Mouse (Mus musculus): Measurements from ENCODE around the gene Plcxd3. TPM values are rescaled to one million over a fixed set of nuclear protein-coding genes. Genes with fewer than 3 reads are reported as not detected.

Plcxd3 gene
- polyA plus RNA-seq, 1 experiment from 2014 or later: 9.0 TPM

- Histone ChIP-seq H3K4me1 (ENCODE audit: control insufficient read depth, insufficient read depth, low read length) (no peaks in the 10 kb centered on the region; the same call in 1 of the 2 replicates), H3K4me2 (ENCODE audit: low read depth) (peak overlapping the region; percentile 67), H3K9ac (ENCODE audit: low read length) (peak overlapping the region; percentile 53), H3K36me3 (ENCODE audit: control insufficient read depth, insufficient read depth, low read length) (no peaks in the 10 kb centered on the region), H3K27me3 (ENCODE audit: control insufficient read depth, insufficient read depth, low read length) (no peaks in the 10 kb centered on the region), H3K27ac (ENCODE audit: low read depth, low read length) (no peak overlapping the region), H3K4me3 (ENCODE audit: low read depth, low read length) (peak overlapping the region; percentile 41), H3K9me3 (ENCODE audit: control insufficient read depth, low read length) (no peaks in the 10 kb centered on the region)
- 23% methylated on average over 6 of the region's 6 CpGs for WGBS
- DNase-seq (ENCODE audit: low spot score) (no peak), ATAC-seq (ENCODE audit: insufficient read depth, low FRiP score, low TSS enrichment) (no peak; the same call in 1 of the 2 replicates)
These were observed 264 bp upstream of the Plcxd3 start for GRCm38 (mm10) chr15:4375031-4375422.

GRCm38 (mm10) chr15:4376221-4376631 lies 935 bp downstream of the Plcxd3 start:
- peak; percentile 21 for DNase-seq (ENCODE audit: low spot score)
- no peaks in the 10 kb centered on the region; the same call in 1 of the 2 replicates for H3K4me1 ChIP-seq (ENCODE audit: control insufficient read depth, insufficient read depth, low read length)
- peak; percentile 32; the same call in 1 of the 2 replicates for ATAC-seq (ENCODE audit: insufficient read depth, low FRiP score, low TSS enrichment)
- WGBS: 19% methylated on average over 8 of the region's 8 CpGs
- H3K9ac ChIP-seq (ENCODE audit: low read length): peak overlapping the region; percentile 53
- H3K27me3 ChIP-seq (ENCODE audit: control insufficient read depth, insufficient read depth, low read length): no peaks in the 10 kb centered on the region
- peak overlapping the region; percentile 67 for H3K4me2 ChIP-seq (ENCODE audit: low read depth)
- no peaks in the 10 kb centered on the region for H3K9me3 ChIP-seq (ENCODE audit: control insufficient read depth, low read length)
- H3K4me3 ChIP-seq (ENCODE audit: low read depth, low read length): peak overlapping the region; percentile 41
- no peak overlapping the region for H3K27ac ChIP-seq (ENCODE audit: low read depth, low read length)
- H3K36me3 ChIP-seq (ENCODE audit: control insufficient read depth, insufficient read depth, low read length): no peaks in the 10 kb centered on the region

GRCm38 (mm10) chr15:4378766-4379165 lies 3.5 kb downstream of the Plcxd3 start:
- no peaks in the 10 kb centered on the region for H3K27me3 ChIP-seq (ENCODE audit: control insufficient read depth, insufficient read depth, low read length)
- WGBS: 81% methylated on average over 5 of the region's 5 CpGs
- no peak overlapping the region for H3K27ac ChIP-seq (ENCODE audit: low read depth, low read length)
- H3K36me3 ChIP-seq (ENCODE audit: control insufficient read depth, insufficient read depth, low read length): no peaks in the 10 kb centered on the region
- DNase-seq (ENCODE audit: low spot score) (no peak), ATAC-seq (ENCODE audit: insufficient read depth, low FRiP score, low TSS enrichment) (no peak)
- no peak overlapping the region for H3K4me3 ChIP-seq (ENCODE audit: low read depth, low read length)
- no peaks in the 10 kb centered on the region for H3K9me3 ChIP-seq (ENCODE audit: control insufficient read depth, low read length)
- H3K4me2 ChIP-seq (ENCODE audit: low read depth): no peak overlapping the region
- H3K9ac ChIP-seq (ENCODE audit: low read length): no peak overlapping the region
- no peaks in the 10 kb centered on the region; the same call in 1 of the 2 replicates for H3K4me1 ChIP-seq (ENCODE audit: control insufficient read depth, insufficient read depth, low read length)

GRCm38 (mm10) chr15:4387774-4388173 lies 12.5 kb downstream of the Plcxd3 start:
- Histone ChIP-seq H3K4me1 (ENCODE audit: control insufficient read depth, insufficient read depth, low read length) (no peaks in the 10 kb centered on the region), H3K36me3 (ENCODE audit: control insufficient read depth, insufficient read depth, low read length) (no peaks in the 10 kb centered on the region), H3K9me3 (ENCODE audit: control insufficient read depth, low read length) (no peaks in the 10 kb centered on the region), H3K27me3 (ENCODE audit: control insufficient read depth, insufficient read depth, low read length) (no peaks in the 10 kb centered on the region), H3K4me3 (ENCODE audit: low read depth, low read length) (no peak overlapping the region), H3K27ac (ENCODE audit: low read depth, low read length) (no peak overlapping the region), H3K9ac (ENCODE audit: low read length) (no peak overlapping the region), H3K4me2 (ENCODE audit: low read depth) (no peak overlapping the region)
- ATAC-seq (ENCODE audit: insufficient read depth, low FRiP score, low TSS enrichment): no peak
- no peak for DNase-seq (ENCODE audit: low spot score)

GRCm38 (mm10) chr15:4400096-4400495 lies 24.8 kb downstream of the Plcxd3 start:
- no peaks in the 10 kb centered on the region for H3K4me1 ChIP-seq (ENCODE audit: control insufficient read depth, insufficient read depth, low read length)
- no peak overlapping the region for H3K9ac ChIP-seq (ENCODE audit: low read length)
- DNase-seq (ENCODE audit: low spot score) (no peak), ATAC-seq (ENCODE audit: insufficient read depth, low FRiP score, low TSS enrichment) (no peak)
- WGBS: 49% methylated on average over 4 of the region's 4 CpGs
- no peaks in the 10 kb centered on the region for H3K36me3 ChIP-seq (ENCODE audit: control insufficient read depth, insufficient read depth, low read length)
- H3K4me2 ChIP-seq (ENCODE audit: low read depth): no peak overlapping the region
- H3K4me3 ChIP-seq (ENCODE audit: low read depth, low read length): no peak overlapping the region
- H3K27ac ChIP-seq (ENCODE audit: low read depth, low read length): no peak overlapping the region
- H3K9me3 ChIP-seq (ENCODE audit: control insufficient read depth, low read length): no peaks in the 10 kb centered on the region
- no peaks in the 10 kb centered on the region for H3K27me3 ChIP-seq (ENCODE audit: control insufficient read depth, insufficient read depth, low read length)

- no peaks in the 10 kb centered on the region for H3K9me3 ChIP-seq (ENCODE audit: control insufficient read depth, low read length)
- ATAC-seq (ENCODE audit: insufficient read depth, low FRiP score, low TSS enrichment): no peak
- H3K27ac ChIP-seq (ENCODE audit: low read depth, low read length): no peak overlapping the region
- DNase-seq (ENCODE audit: low spot score): no peak
- no peaks in the 10 kb centered on the region for H3K4me1 ChIP-seq (ENCODE audit: control insufficient read depth, insufficient read depth, low read length)
- H3K4me2 ChIP-seq (ENCODE audit: low read depth): no peak overlapping the region
- H3K4me3 ChIP-seq (ENCODE audit: low read depth, low read length): no peak overlapping the region
- no peaks in the 10 kb centered on the region for H3K36me3 ChIP-seq (ENCODE audit: control insufficient read depth, insufficient read depth, low read length)
- H3K9ac ChIP-seq (ENCODE audit: low read length): no peak overlapping the region
- no peaks in the 10 kb centered on the region for H3K27me3 ChIP-seq (ENCODE audit: control insufficient read depth, insufficient read depth, low read length)
- WGBS: 78% methylated on average over 2 of the region's 2 CpGs
These were observed 36.0 kb downstream of the Plcxd3 start for GRCm38 (mm10) chr15:4411333-4411732.

- Histone ChIP-seq H3K9me3 (ENCODE audit: control insufficient read depth, low read length) (no peaks in the 10 kb centered on the region), H3K4me1 (ENCODE audit: control insufficient read depth, insufficient read depth, low read length) (no peaks in the 10 kb centered on the region), H3K27me3 (ENCODE audit: control insufficient read depth, insufficient read depth, low read length) (no peaks in the 10 kb centered on the region), H3K4me3 (ENCODE audit: low read depth, low read length) (no peak overlapping the region), H3K27ac (ENCODE audit: low read depth, low read length) (no peak overlapping the region), H3K4me2 (ENCODE audit: low read depth) (no peak overlapping the region), H3K36me3 (ENCODE audit: control insufficient read depth, insufficient read depth, low read length) (no peaks in the 10 kb centered on the region), H3K9ac (ENCODE audit: low read length) (no peak overlapping the region)
- DNase-seq (ENCODE audit: low spot score) (no peak), ATAC-seq (ENCODE audit: insufficient read depth, low FRiP score, low TSS enrichment) (no peak)
These were observed 64.8 kb downstream of the Plcxd3 start for GRCm38 (mm10) chr15:4440081-4440480.

- no peaks in the 10 kb centered on the region for H3K9me3 ChIP-seq (ENCODE audit: control insufficient read depth, low read length)
- no peaks in the 10 kb centered on the region for H3K36me3 ChIP-seq (ENCODE audit: control insufficient read depth, insufficient read depth, low read length)
- no peak overlapping the region for H3K9ac ChIP-seq (ENCODE audit: low read length)
- no peak overlapping the region for H3K27ac ChIP-seq (ENCODE audit: low read depth, low read length)
- no peak for ATAC-seq (ENCODE audit: insufficient read depth, low FRiP score, low TSS enrichment)
- no peaks in the 10 kb centered on the region for H3K27me3 ChIP-seq (ENCODE audit: control insufficient read depth, insufficient read depth, low read length)
- no peak overlapping the region for H3K4me3 ChIP-seq (ENCODE audit: low read depth, low read length)
- no peak for DNase-seq (ENCODE audit: low spot score)
- no peak overlapping the region for H3K4me2 ChIP-seq (ENCODE audit: low read depth)
- WGBS: 83% methylated on average over 3 of the region's 3 CpGs
- no peaks in the 10 kb centered on the region for H3K4me1 ChIP-seq (ENCODE audit: control insufficient read depth, insufficient read depth, low read length)
These were observed 120.9 kb downstream of the Plcxd3 start for GRCm38 (mm10) chr15:4496182-4496581.

GRCm38 (mm10) chr15:4496984-4497383 lies 121.7 kb downstream of the Plcxd3 start:
- DNase-seq (ENCODE audit: low spot score): no peak
- 90% methylated on average over 2 of the region's 2 CpGs for WGBS
- no peak for ATAC-seq (ENCODE audit: insufficient read depth, low FRiP score, low TSS enrichment)
- Histone ChIP-seq H3K36me3 (ENCODE audit: control insufficient read depth, insufficient read depth, low read length) (no peaks in the 10 kb centered on the region), H3K27me3 (ENCODE audit: control insufficient read depth, insufficient read depth, low read length) (no peaks in the 10 kb centered on the region), H3K4me3 (ENCODE audit: low read depth, low read length) (no peak overlapping the region), H3K4me1 (ENCODE audit: control insufficient read depth, insufficient read depth, low read length) (no peaks in the 10 kb centered on the region), H3K27ac (ENCODE audit: low read depth, low read length) (no peak overlapping the region), H3K9me3 (ENCODE audit: control insufficient read depth, low read length) (no peaks in the 10 kb centered on the region), H3K4me2 (ENCODE audit: low read depth) (no peak overlapping the region), H3K9ac (ENCODE audit: low read length) (no peak overlapping the region)

Measured in neural tube, embryonic 11.5 days (tissue).